Mouse (Mus musculus) MEL (cell line): ENCODE measurements around the gene Dguok. TPM values are rescaled to one million over a fixed set of nuclear protein-coding genes. Genes with fewer than 3 reads are reported as not detected.

Experiments used
- DNase-seq: peaks from one replicate; pipeline ENCODE4 v3.0.0; 2011; ENCODE audit warnings: low read depth, low spot score
- H3K27ac ChIP-seq: 2 replicates; pipeline ENCODE4 v1.5.1; 2012; ENCODE audit warnings: low read depth, mild to moderate bottlenecking, control low read depth, low read length, moderate library complexity; ENCODE audit not compliant: control insufficient read depth
- H3K27me3 ChIP-seq, 2 experiments: fragments of 150-350 bp in 1 of 2; sonication (generic) in 1 of 2; 2 replicates each; pipeline ENCODE4 v1.6.1; 2012; ENCODE audit warnings: low read length in 2 of 2, mild to moderate bottlenecking in 2 of 2, improper control_type of control experiment in 1 of 2, moderate library complexity in 1 of 2; ENCODE audit not compliant: insufficient read depth in 2 of 2, control insufficient read depth in 1 of 2
- H3K36me3 ChIP-seq, 2 experiments: 2 replicates each; pipeline ENCODE4 v1.6.1; 2012 to 2014; ENCODE audit warnings: low read length in 2 of 2, improper control_type of control experiment in 1 of 2, inconsistent platforms in 1 of 2, mild to moderate bottlenecking in 1 of 2; ENCODE audit not compliant: insufficient read depth in 2 of 2, control insufficient read depth in 1 of 2
- H3K4me1 ChIP-seq, 2 experiments: fragments of 150-350 bp in 1 of 2; sonication (generic) in 1 of 2; 2 replicates each; pipeline ENCODE4 v1.6.1; 2012; ENCODE audit warnings: low read length in 2 of 2, improper control_type of control experiment in 1 of 2, mild to moderate bottlenecking in 1 of 2; ENCODE audit not compliant: insufficient read depth in 2 of 2, control insufficient read depth in 1 of 2
- H3K4me3 ChIP-seq, 2 experiments: fragments of 150-350 bp in 1 of 2; sonication (generic) in 1 of 2; 2 replicates each; pipeline ENCODE4 v1.5.1; 2012; ENCODE audit warnings: low read depth in 2 of 2, low read length in 2 of 2, mild to moderate bottlenecking in 2 of 2, moderate library complexity in 2 of 2, control low read depth in 1 of 2, improper control_type of control experiment in 1 of 2; ENCODE audit not compliant: control insufficient read depth in 1 of 2, insufficient read depth in 1 of 2
- H3K79me2 ChIP-seq: 2 replicates; pipeline ENCODE4 v1.6.1; 2012; ENCODE audit warnings: mild to moderate bottlenecking, low read length, moderate library complexity; ENCODE audit not compliant: control insufficient read depth, poor library complexity, insufficient read depth
- H3K9ac ChIP-seq: 2 replicates; pipeline ENCODE4 v1.6.1; 2012; ENCODE audit warnings: low read depth, mild to moderate bottlenecking, control low read depth, low read length, moderate library complexity; ENCODE audit not compliant: control insufficient read depth, poor library complexity, severe bottlenecking
- H3K9me3 ChIP-seq: fragments of 150-350 bp; sonication (generic); replicated peaks from 2 replicates; pipeline ENCODE4 v1.6.1; 2012; ENCODE audit warnings: mild to moderate bottlenecking, low read length, improper control_type of control experiment, moderate library complexity; ENCODE audit not compliant: insufficient read depth
- BHLHE40 ChIP-seq: IDR thresholded peaks from 2 replicates; pipeline ENCODE4 v1.6.1; 2012; ENCODE audit warnings: low read depth, mild to moderate bottlenecking, inconsistent platforms, low read length, improper control_type of control experiment, borderline replicate concordance
- CHD1 ChIP-seq: IDR thresholded peaks from 2 replicates; pipeline ENCODE4 v1.6.1; 2012; ENCODE audit warnings: low read depth, mild to moderate bottlenecking, inconsistent platforms, low read length, improper control_type of control experiment
- CHD2 ChIP-seq: IDR thresholded peaks from 2 replicates; pipeline ENCODE4 v1.6.1; 2011; ENCODE audit warnings: low read length, improper control_type of control experiment
- CTCF ChIP-seq, 3 experiments: IDR thresholded peaks in 2 of 3; conservative IDR thresholded peaks in 1 of 3; 2 replicates each; pipeline ENCODE4 v1.5.1; 2011 to 2012; ENCODE audit warnings: low read length in 3 of 3, low read depth in 2 of 3, mild to moderate bottlenecking in 2 of 3, improper control_type of control experiment in 1 of 3, inconsistent platforms in 1 of 3, mixed read lengths in 1 of 3, moderate library complexity in 1 of 3; ENCODE audit not compliant: control insufficient read depth in 1 of 3, insufficient read depth in 1 of 3, poor library complexity in 1 of 3, severe bottlenecking in 1 of 3
- E2F4 ChIP-seq: IDR thresholded peaks from 2 replicates; pipeline ENCODE4 v1.6.1; 2011; ENCODE audit warnings: low read depth, low read length, improper control_type of control experiment, borderline replicate concordance
- ELF1 ChIP-seq: IDR thresholded peaks from 2 replicates; pipeline ENCODE4 v1.6.1; 2014; ENCODE audit warnings: low read depth, mild to moderate bottlenecking, inconsistent platforms, low read length, improper control_type of control experiment, moderate library complexity
- EP300 ChIP-seq, 2 experiments: IDR thresholded peaks; 2 replicates each; pipeline ENCODE4 v1.6.1; 2011; ENCODE audit warnings: improper control_type of control experiment in 2 of 2, low read length in 2 of 2, low read depth in 1 of 2, mild to moderate bottlenecking in 1 of 2
- ETS1 ChIP-seq: IDR thresholded peaks from 2 replicates; pipeline ENCODE4 v1.6.1; 2012; ENCODE audit warnings: low read depth, mild to moderate bottlenecking, inconsistent platforms, low read length, improper control_type of control experiment, moderate library complexity
- GABPA ChIP-seq: IDR thresholded peaks from 2 replicates; pipeline ENCODE4 v1.6.1; 2012; ENCODE audit warnings: low read depth, mild to moderate bottlenecking, inconsistent platforms, low read length, improper control_type of control experiment, moderate library complexity
- GATA1 ChIP-seq: IDR thresholded peaks from 2 replicates; pipeline ENCODE4 v1.6.1; 2011; ENCODE audit warnings: low read depth, low read length, improper control_type of control experiment
- HCFC1 ChIP-seq: IDR thresholded peaks from 2 replicates; pipeline ENCODE4 v1.6.1; 2012; ENCODE audit warnings: low read depth, mild to moderate bottlenecking, inconsistent platforms, low read length, improper control_type of control experiment, moderate library complexity
- MAFK ChIP-seq: IDR thresholded peaks from 2 replicates; pipeline ENCODE4 v1.6.1; 2011; ENCODE audit warnings: low read depth, mild to moderate bottlenecking, low read length, improper control_type of control experiment, borderline replicate concordance
- MAX ChIP-seq: IDR thresholded peaks from 2 replicates; pipeline ENCODE4 v1.6.1; 2011; ENCODE audit warnings: low read length, improper control_type of control experiment
- MAZ ChIP-seq: IDR thresholded peaks from 2 replicates; pipeline ENCODE4 v1.6.1; 2012; ENCODE audit warnings: low read depth, mild to moderate bottlenecking, inconsistent platforms, low read length, improper control_type of control experiment
- MEF2A ChIP-seq: IDR thresholded peaks from 2 replicates; pipeline ENCODE4 v1.6.1; 2014; ENCODE audit warnings: low read depth, mild to moderate bottlenecking, inconsistent platforms, low read length, improper control_type of control experiment; ENCODE audit not compliant: poor library complexity, insufficient replicate concordance, severe bottlenecking; ENCODE audit errors: extremely low read depth
- MXI1 ChIP-seq: IDR thresholded peaks from 2 replicates; pipeline ENCODE4 v1.6.1; 2011; ENCODE audit warnings: mild to moderate bottlenecking, low read depth, low read length, improper control_type of control experiment
- MYB ChIP-seq: IDR thresholded peaks from 2 replicates; pipeline ENCODE4 v1.6.1; 2011; ENCODE audit warnings: mild to moderate bottlenecking, low read depth, low read length, improper control_type of control experiment
- NELFE ChIP-seq: IDR thresholded peaks from 2 replicates; pipeline ENCODE4 v1.6.1; 2011; ENCODE audit warnings: low read depth, low read length, improper control_type of control experiment
- NRF1 ChIP-seq: IDR thresholded peaks from 2 replicates; pipeline ENCODE4 v1.6.1; 2014; ENCODE audit warnings: low read depth, mild to moderate bottlenecking, inconsistent platforms, low read length, improper control_type of control experiment, moderate library complexity; ENCODE audit not compliant: poor library complexity, insufficient read depth, severe bottlenecking
- POLR2AphosphoS2 ChIP-seq: IDR thresholded peaks from 2 replicates; pipeline ENCODE4 v1.6.1; 2011; ENCODE audit warnings: low read length, improper control_type of control experiment
- POLR2AphosphoS5 ChIP-seq: IDR thresholded peaks from 2 replicates; pipeline ENCODE4 v1.6.1; 2012; ENCODE audit warnings: low read depth, borderline replicate concordance, mild to moderate bottlenecking, inconsistent platforms, low read length, moderate library complexity, mixed read lengths
- SIN3A ChIP-seq: IDR thresholded peaks from 2 replicates; pipeline ENCODE4 v1.6.1; 2012; ENCODE audit warnings: low read length, improper control_type of control experiment, inconsistent platforms
- SMC3 ChIP-seq: IDR thresholded peaks from 2 replicates; pipeline ENCODE4 v1.6.1; 2011; ENCODE audit warnings: low read depth, low read length, improper control_type of control experiment
- TAL1 ChIP-seq: IDR thresholded peaks from 2 replicates; pipeline ENCODE4 v1.6.1; 2012; ENCODE audit warnings: mild to moderate bottlenecking, inconsistent platforms, low read length, moderate library complexity, mixed read lengths
- TBP ChIP-seq: IDR thresholded peaks from 2 replicates; pipeline ENCODE4 v1.8.0; 2011; ENCODE audit warnings: low read depth, low read length, improper control_type of control experiment
- TCF12 ChIP-seq: IDR thresholded peaks from 2 replicates; pipeline ENCODE4 v1.6.1; 2014; ENCODE audit warnings: low read depth, mild to moderate bottlenecking, inconsistent platforms, low read length, improper control_type of control experiment, moderate library complexity
- UBTF ChIP-seq: IDR thresholded peaks from 2 replicates; pipeline ENCODE4 v1.6.1; 2012; ENCODE audit warnings: low read depth, mild to moderate bottlenecking, inconsistent platforms, low read length, improper control_type of control experiment, moderate library complexity, borderline replicate concordance; ENCODE audit not compliant: insufficient read depth
- USF1 ChIP-seq: IDR thresholded peaks from 2 replicates; pipeline ENCODE4 v1.6.1; 2014; ENCODE audit warnings: low read depth, mild to moderate bottlenecking, inconsistent platforms, low read length, improper control_type of control experiment, moderate library complexity
- USF2 ChIP-seq, 2 experiments: IDR thresholded peaks; 2 replicates each; pipeline ENCODE4 v1.6.1; 2011 to 2012; ENCODE audit warnings: improper control_type of control experiment in 2 of 2, low read length in 2 of 2, borderline replicate concordance in 1 of 2, inconsistent platforms in 1 of 2, low read depth in 1 of 2, mild to moderate bottlenecking in 1 of 2; ENCODE audit not compliant: insufficient read depth in 1 of 2
- ZC3H11A ChIP-seq: IDR thresholded peaks from 2 replicates; pipeline ENCODE4 v1.6.1; 2012; ENCODE audit warnings: low read depth, mild to moderate bottlenecking, inconsistent platforms, low read length, improper control_type of control experiment
- ZKSCAN1 ChIP-seq: IDR thresholded peaks from 2 replicates; pipeline ENCODE4 v1.6.1; 2012; ENCODE audit warnings: low read depth, mild to moderate bottlenecking, inconsistent platforms, low read length, improper control_type of control experiment, moderate library complexity
- ZMIZ1 ChIP-seq: IDR thresholded peaks from 2 replicates; pipeline ENCODE4 v1.6.1; 2012; ENCODE audit warnings: low read depth, mild to moderate bottlenecking, inconsistent platforms, low read length, improper control_type of control experiment, moderate library complexity
- ZNF384 ChIP-seq: IDR thresholded peaks from 2 replicates; pipeline ENCODE4 v1.6.1; 2012; ENCODE audit warnings: low read depth, mild to moderate bottlenecking, inconsistent platforms, low read length, improper control_type of control experiment
- polyA plus RNA-seq, 2 experiments: library from polyadenylated mRNA; stranded (reverse) in 1 of 2; unstranded in 1 of 2; fragments of >175 nt in 1 of 2; fragments of >200 nt in 1 of 2; gene quantifications; 2 replicates each; pipeline versions ENCODE4 v1.2.1 to v1.2.4; 2012; ENCODE audit warnings: low replicate concordance in 2 of 2, low read depth in 1 of 2; ENCODE audit not compliant: insufficient read length in 2 of 2, insufficient read depth in 1 of 2, missing spikeins in 1 of 2
- total RNA-seq: library from RNA; depleted of rRNA; stranded (reverse); fragments of 300-350 nt; gene quantifications from 2 replicates; pipeline ENCODE4 v1.2.3, GENCODE M21; 2012; rRNA removed

Dguok gene
- total RNA-seq: 12.6 and 13.4 TPM in 2 replicates
- 10 to 100 TPM in 1 of 2 experiments, not detected in 1; 21.0 TPM for polyA plus RNA-seq

DNA sequence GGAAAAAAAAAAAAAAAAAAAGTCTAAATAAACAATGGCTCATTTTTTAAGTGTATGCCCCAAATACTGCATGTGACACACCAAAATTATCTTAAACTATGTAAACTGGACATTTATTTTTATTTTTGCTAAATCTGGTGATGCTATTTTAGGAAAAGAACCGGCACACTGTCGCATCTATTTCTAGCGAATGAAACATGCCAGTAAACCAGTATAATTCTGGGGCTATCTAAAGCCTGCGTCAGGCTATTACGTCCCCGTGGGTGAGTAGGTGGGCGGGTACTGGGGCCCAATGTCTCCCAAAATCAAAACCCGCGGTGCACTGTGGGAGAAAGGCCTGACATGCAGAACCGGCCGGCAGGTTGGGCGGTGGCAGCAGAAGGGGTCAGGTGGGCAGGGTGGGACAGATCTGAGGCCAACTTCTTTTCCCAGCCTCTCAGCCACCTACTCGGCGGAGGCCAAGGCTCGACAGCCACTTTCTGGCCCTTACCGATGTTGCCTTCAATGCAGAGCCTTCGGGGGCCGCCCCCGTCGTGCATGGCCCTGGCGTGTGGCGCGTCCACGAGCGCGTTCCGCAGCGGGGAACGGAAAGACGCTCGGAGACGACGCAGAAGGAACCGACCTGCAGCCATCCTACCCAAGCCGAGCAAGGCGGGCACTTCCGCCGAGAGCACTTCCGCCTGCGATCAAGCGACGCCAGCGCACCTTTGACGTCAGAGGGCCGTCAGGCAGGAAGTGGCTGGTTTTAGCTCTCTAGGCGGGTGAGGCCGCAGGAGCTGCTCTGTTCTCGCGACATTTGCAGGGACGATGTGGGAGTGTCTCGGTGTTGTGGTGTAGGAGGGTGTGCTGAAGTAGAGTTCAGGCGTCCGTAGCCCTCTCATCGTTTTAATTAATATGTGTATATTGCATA is at the start of gene Dguok:
Gene Dguok (minus strand): TSS at position 712 of the 910 bp plus-strand sequence.
- Histone ChIP-seq H3K9ac (peak within 1 kb of the TSS; percentile 72), H3K36me3 (peaks cover 0 to 11% of the 10 kb centered on the region in 2 experiments; a peak in 2 of 4 replicates)
- TF ChIP-seq MXI1 (peak; percentile 74), USF2 (IDR thresholded peaks at IDR 0.05; ENCODE audit: borderline replicate concordance in 1 of 2, insufficient read depth in 1 of 2, low read depth in 1 of 2, low read length in 2 of 2) (no peak), CHD2 (peak; percentile 99), SIN3A (peak; percentile 79), POLR2AphosphoS2 (peak; percentile 90), GABPA (peak; percentile 58; the same call in 1 of the 2 replicates), CTCF (IDR thresholded peaks at IDR 0.05 in 2 of 3, conservative IDR thresholded peaks at IDR 0.05 in 1 of 3; ENCODE audit: control insufficient read depth in 1 of 3, insufficient read depth in 1 of 3, low read depth in 2 of 3, low read length in 3 of 3, poor library complexity in 1 of 3, severe bottlenecking in 1 of 3) (no peak), NELFE (peak; percentile 88), ETS1 (peak; percentile 73), MEF2A (peak; percentile 68; the same call in 1 of the 2 replicates), ZMIZ1 (peak; percentile 94), ZKSCAN1 (no peak), EP300 (IDR thresholded peaks at IDR 0.05; ENCODE audit: low read depth in 1 of 2, low read length in 2 of 2) (peak in 1 of 2 experiments; percentile 15; a peak in 1 of 4 replicates), TBP (peak; percentile 84), SMC3 (no peak), UBTF (no peak), USF1 (peak; percentile 62; the same call in 1 of the 2 replicates), TCF12 (peak; percentile 75), MYB (no peak), E2F4 (no peak), TAL1 (no peak), HCFC1 (peak; percentile 93), ELF1 (peak; percentile 99), MAFK (no peak), MAX (peak; percentile 78), ZC3H11A (no peak), ZNF384 (peak; percentile 81), NRF1 (peak; percentile 60; the same call in 1 of the 2 replicates), GATA1 (peak; percentile 34; the same call in 1 of the 2 replicates), BHLHE40 (no peak), CHD1 (peak; percentile 85; the same call in 1 of the 2 replicates), MAZ (peak; percentile 29; the same call in 1 of the 2 replicates), POLR2AphosphoS5 (no peak)

More for the DNA sequence above, at the start of gene Dguok:
- Histone ChIP-seq H3K4me3 (peak within 1 kb of the TSS; percentile 63 to 76), H3K27me3 (no peaks in the 10 kb centered on the region), H3K79me2 (no peaks in the 10 kb centered on the region; the same call in none of the 2 replicates), H3K27ac (peak within 1 kb of the TSS; percentile 87), H3K4me1 (peaks cover 5 to 12% of the 10 kb centered on the region in 2 experiments), H3K9me3 (no peaks in the 10 kb centered on the region)
- DNase-seq: peak; percentile 100
